Mouse (Mus musculus) adrenal gland, adult 8-10 months (tissue): Measurements from ENCODE around the gene Fn1. TPM values are rescaled to one million over a fixed set of nuclear protein-coding genes. Genes with fewer than 3 reads are reported as not detected.

ENCODE experiments used
- DNase-seq: peaks from one replicate; pipeline ENCODE4 v3.0.0; 2022
- total RNA-seq, 4 experiments: library from RNA; stranded (reverse); gene quantifications; 2 replicates each; pipeline ENCODE4 v1.2.4; 2022

Fn1 gene
- 10 to 100 TPM; 21.4 to 50.9 (median 36.7) TPM for total RNA-seq

- DNase-seq, result peak; percentile 35
These were observed at the start of gene Fn1 for GRCm38 (mm10) chr1:71652551-71653399. Gene Fn1 (minus strand): TSS chr1:71653200.

DNA sequence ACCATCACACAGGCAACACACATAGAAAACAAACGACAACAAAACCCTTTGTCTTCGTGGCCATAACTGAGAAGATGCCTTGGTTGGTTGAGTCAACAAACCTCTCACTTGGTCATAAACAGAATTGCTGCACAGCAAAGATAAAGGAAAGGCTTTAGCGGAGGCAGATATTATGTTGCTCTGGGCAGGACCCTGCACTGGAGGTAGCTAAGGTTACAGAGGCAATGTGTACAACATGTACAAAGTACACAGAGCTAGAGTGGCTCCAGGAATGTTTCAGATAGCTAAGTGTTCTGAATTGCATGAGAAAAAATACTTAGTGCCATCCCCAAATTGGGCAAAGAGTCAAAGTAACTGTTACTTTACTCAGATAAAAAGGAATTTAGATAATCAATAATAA is 43.1 kb upstream of the Fn1 start:
- no peak for DNase-seq

- no peak for DNase-seq
These were observed 38.7 kb upstream of the Fn1 start for GRCm38 (mm10) chr1:71691472-71692277.

- DNase-seq, result no peak
These were observed 35.9 kb upstream of the Fn1 start for GRCm38 (mm10) chr1:71688926-71689303.

- no peak for DNase-seq
These were observed 35.4 kb upstream of the Fn1 start for GRCm38 (mm10) chr1:71688272-71688925.

- no peak for DNase-seq
These were observed 33.8 kb upstream of the Fn1 start for GRCm38 (mm10) chr1:71686791-71687190.

DNA sequence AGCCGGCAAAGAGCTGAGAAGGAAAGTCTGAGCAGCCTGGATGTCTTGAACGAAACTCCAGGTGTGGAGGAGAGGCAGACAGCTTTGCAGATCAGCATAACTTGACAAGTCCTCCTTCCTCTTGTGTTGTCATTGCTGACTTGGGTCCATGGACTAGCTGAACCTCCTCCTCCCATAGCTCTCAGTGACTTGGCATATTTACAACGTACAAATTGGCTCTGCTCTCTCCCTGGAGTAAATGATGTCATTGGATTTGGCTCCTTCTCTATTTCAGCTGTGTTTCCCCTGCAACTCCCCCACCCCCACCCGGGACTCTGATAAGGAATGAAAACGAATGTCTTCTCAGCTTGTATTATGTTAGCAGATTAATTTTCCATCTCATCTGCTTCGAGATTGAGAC is 30.7 kb upstream of the Fn1 start:
- DNase-seq, result no peak

DNA sequence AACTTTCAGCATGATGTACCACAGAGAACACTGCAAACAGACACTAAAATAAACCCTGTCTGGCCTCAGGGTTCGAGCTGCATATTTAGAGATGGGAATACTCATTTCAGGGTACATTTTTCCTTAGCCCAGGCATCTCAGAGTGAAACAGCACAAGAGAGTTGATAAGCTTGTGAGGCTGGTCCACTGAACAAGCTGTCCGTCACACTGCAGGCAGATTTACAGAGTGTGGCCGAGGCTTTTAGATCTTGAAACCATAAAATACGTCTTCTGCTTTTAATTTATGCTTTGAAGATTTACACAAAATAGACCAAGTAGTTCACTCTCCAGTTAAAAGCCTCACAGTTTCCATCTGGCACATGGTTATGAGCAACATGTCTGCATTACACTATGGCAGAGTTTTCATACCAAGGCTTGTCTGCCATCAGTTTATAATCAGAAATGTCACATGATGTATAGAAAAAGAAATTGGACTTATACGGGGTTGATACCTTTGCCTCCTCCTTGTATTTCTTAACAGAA is 29.3 kb upstream of the Fn1 start:
- DNase-seq, result no peak

DNA sequence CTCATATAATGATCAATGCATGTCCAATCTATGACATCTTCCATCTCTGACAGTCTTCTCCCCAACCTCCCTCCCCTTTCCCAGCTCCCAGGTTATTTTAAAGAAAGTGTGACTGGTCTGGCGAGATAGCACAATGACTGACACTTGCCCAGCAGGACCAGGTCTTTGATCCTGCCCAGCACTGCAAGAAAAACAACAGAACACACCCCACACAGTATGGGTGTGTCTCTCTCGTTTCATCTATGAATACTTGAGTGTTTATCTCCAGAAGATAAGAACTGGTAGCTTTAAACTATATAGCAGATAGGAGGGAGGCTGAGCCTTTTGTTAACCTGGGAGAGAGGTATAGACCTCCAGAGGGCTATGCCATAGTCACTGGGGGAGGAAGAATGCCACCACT is 28.3 kb upstream of the Fn1 start:
- DNase-seq, result no peak

GRCm38 (mm10) chr1:71680046-71680672 is 27.2 kb upstream of the Fn1 start:
- no peak for DNase-seq

DNA sequence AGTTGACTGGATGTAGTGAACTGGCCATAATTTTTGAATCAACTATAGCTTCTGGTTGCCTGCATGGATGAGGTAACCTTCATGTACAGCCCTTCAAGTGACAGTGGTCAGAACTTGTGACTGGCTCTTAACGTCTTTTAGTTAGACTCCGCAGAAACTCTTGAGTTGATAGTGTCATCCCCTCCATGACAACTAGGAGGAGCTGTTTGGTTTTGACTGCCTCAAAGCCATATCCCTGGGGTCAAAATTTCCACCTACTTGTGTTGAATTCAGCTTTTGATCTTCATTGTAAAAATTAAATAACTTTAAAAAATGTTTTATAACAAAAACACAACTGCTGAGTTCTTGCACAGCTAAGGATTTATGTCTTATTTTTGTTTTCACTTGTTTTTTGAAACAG is 22.4 kb upstream of the Fn1 start:
- no peak for DNase-seq

GRCm38 (mm10) chr1:71674274-71674673 is 21.3 kb upstream of the Fn1 start:
- DNase-seq, result no peak

DNA sequence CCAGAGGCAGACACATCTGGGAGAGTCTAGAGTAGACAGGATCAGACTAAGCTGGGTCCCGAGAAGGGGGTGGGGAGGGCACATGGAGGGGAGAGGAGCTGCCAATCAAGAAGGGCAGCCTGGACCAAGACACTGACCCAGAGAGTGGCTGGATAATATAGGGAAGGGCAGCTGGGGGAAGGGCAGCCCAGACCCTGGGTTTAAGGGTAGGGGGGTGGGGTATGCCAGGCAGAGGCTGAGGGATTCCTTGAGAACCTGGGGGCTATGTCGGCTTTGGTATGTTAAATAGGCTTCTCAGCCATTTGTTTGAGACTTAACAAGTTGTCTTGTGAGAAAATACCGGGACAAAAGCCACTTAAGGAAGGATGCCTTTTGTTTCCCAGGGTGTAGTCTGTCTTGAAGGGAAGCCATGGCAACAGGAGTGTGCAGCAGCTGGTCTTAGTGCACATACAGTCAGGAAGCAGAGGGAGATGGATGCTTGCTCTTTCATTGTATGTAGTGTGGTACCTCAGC is 20.5 kb upstream of the Fn1 start:
- DNase-seq, result no peak

- no peak for DNase-seq
These were observed 19.3 kb upstream of the Fn1 start for GRCm38 (mm10) chr1:71672346-71672745.

DNA sequence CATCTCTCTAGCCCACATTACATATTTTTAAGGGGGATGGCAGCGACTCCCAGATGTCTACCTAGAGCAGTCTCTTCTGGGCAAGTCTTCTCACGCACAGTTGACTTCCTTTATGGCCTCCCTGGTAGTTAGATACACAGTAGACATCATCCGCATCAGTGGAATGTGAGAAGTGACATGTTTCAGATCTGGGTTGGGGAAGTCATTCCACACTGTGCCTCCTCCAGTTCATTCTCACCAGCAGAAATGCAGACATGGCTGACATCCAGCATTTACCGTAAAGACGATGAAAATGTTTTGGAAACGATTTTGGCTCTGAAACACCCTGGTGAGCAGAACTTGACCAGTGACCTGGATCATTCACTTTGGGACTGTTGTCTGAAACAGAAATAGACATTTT is 10.2 kb upstream of the Fn1 start:
- DNase-seq, result no peak

GRCm38 (mm10) chr1:71658632-71659031 is 5.6 kb upstream of the Fn1 start:
- no peak for DNase-seq

GRCm38 (mm10) chr1:71656309-71656708 is 3.3 kb upstream of the Fn1 start:
- DNase-seq, result no peak

DNA sequence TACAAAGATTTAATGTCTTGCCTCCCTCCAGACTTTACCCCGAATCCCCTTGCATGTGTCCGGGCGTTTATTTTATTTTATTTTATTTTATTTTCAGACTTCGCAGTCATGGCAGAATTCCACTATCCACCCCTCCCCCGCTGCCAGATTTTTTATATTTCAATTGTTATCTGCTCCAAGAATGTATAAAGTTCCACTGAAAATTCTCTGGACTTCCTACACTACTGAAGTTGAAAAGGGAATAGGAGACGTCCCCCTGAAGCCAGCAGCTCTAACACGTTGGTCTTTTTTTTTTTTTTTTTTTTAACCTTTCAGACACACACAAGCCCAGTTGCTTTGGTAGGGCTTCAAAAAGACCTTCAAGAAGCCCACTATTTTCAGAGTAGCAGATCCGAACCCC is 1.2 kb upstream of the Fn1 start:
- DNase-seq, result no peak

DNA sequence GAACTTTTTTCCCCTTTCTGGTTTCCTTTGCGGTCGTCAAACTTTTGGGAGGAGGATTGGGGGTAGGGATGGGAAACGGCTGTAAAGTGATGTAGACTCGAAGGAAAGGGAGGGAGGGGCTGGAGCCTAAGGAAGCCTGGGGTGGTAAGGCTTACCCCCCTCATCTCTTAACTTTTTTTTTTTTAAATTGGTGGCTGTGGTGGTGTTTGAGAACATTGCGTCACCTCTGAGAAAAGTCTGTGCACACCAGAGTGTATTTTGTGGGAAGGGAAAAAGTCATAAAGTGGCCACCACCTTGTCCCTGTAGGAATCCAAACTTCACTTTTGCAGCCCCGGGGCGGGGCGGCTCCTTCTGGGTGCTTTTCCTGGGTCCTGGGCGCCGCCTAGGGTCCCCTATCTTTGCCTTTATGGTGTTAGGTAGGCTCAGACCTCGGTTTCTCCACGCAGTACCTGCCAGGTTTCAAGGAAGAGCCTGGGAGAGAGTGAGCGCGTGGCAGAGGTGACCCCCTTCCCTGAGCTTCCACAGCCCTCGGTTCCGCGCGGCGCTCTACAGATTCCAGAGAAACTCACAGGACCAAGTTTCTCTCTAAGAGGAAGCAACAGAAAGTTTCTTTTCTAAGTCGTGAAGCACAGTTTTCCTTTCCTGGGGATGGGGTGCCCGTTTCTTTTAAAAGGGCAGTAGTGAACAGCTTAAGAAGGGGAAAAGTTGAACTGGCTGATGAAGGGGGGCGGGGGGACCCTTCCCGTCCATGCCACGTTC is 580 bp upstream of the Fn1 start:
- no peak for DNase-seq

- no peak for DNase-seq
These were observed 1.2 kb downstream of the Fn1 start for GRCm38 (mm10) chr1:71651828-71652227.

DNA sequence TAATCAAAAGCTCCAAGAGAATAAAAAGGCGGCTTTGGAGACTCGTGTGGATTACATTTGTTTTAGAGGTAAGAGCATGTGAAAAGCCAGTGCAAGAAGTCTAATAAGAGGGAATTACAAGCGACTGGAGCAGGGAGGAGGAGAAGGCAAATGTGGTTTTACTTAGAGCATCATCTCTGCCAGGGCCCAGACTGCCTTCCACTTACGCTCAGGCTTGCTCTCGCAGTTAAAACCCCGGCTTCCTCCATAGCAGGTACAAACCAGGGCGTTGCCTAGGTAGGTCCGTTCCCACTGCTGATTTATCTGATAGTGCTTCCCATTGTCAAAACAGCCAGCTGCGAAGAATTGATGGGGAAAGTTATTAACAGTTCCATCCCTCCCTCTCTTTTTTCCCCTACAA is 1.7 kb downstream of the Fn1 start:
- DNase-seq, result no peak

DNA sequence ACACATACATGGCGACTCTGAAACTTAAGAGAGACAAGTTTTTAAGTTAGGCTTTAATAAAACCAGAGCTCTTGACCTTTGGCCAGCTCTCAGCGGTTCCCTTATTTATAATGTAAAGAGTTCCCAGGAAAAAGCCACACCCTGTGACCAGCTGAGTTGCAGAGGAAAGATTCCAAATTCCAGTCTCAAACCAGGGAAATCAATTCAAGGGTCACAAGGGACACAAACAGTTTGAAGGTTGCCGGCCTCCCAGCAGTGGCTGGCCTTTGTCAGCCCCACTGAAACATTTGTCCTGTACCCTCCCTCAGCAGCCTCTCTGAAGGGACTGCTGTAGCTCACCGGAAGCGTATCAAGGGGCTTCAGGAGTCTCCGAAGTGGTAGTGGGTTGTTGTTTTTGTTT is 2.3 kb downstream of the Fn1 start:
- DNase-seq, result no peak
